Mouse (Mus musculus): ENCODE measurements at regions not wholly inside any gene's neighbourhood (a gene's known extent, or its start where the extent isn't known, plus 50 kb on each side); places are given as distances from the start of the nearest gene placed in this dataset.

GRCm38 (mm10) chr9:66646226-66646625 lies 53.3 kb upstream of the Usp3 start:
- peak; percentile 85 for DNase-seq

DNA sequence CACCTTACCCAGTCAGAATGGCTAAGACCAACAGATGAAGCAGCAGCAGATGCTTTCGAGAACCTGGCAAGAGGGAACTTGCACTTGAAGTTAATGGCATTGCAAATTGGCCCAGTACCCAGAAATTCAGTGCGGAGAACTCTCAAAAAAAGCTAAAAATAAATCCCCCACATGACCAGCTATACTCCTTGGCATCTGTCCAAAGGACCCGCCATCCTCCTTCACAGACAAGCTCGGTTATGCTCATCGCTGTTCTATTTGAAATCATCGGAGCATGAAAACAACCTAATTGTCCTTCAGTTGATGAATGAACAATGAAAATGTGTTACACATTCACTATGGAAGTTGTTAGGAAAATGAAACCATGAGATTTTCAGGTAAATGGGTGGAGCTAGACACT lies 58.4 kb upstream of the Usp3 start:
- no peak for DNase-seq

GRCm38 (mm10) chr9:66657116-66657758 lies 56.2 kb upstream of the Car12 start:
- DNase-seq = no peak

- no peak for DNase-seq
These were observed 54.7 kb upstream of the Car12 start for GRCm38 (mm10) chr9:66658707-66659242.

DNA sequence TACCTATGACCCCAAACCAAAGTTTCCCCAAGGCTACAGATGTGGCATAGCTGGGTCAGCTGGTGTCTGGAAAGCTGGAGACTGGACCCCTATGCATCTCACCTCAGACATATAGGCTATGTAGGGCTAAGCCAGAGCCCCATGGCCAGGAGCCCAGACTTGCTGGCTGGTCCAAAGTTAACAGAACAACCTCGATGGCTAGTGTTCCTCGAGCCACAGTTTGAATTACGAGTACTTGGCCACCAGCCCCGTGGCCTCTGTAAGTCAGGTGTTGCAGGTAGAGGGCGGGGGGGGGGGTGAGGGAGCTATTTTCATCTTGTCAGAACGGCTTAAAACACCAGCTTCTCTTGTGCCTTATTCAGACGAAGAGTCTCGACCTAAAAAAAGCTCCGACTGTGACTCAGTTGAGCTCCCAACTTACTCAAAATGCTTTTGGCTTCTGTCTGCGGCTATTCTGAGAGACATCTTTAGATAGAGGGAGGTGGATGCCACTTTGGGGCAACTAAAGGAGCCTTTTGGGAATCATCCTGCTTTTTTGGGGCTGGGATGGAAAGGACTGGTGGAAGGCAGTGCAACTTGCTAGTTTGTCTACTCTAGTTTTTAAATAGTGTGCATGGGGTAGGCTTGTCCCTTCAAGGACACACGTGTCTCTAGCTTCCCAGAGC lies 53.6 kb upstream of the Car12 start:
- DNase-seq = no peak

- no peak for DNase-seq
These were observed 51.9 kb upstream of the Car12 start for GRCm38 (mm10) chr9:66661596-66661995.

DNA sequence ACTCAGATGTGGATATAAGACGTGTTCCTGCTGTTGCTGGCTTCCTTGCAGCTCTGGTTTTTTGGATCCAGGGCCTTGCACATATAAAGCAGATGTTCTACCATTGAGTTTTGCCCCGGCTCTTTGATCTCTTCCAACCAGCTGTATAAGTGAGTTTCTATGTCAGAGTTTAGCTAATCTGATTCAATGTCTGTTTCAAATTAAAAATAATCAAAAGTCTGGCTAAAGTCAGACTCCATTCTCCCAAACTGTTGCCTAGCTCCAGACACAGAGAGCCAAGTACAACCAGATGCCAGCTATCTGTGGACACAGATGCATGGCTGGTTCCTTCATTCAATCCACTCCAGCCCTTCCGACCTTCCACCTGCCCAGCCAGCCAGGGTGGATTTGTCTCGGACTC lies 51.0 kb upstream of the Car12 start:
- no peak for DNase-seq
